Mouse (Mus musculus) cerebellum, postnatal 36 days (tissue): ENCODE data around the gene Slc5a6.
"Not testable (repeated sequence)": the region's sequence is repeated elsewhere in the genome, so short reads cannot be mapped to it uniquely, and the experiment has no call there.

ENCODE experiments used
- DNase-seq, 2 experiments: peaks; one replicate each; pipeline ENCODE4 v3.0.0; 2021 to 2022; ENCODE audit warnings: mixed read lengths in 2 of 2

Gene Slc5a6

GRCm38 (mm10) chr5:31055216-31056140, 6.8 kb upstream of the Slc5a6 start:
- no peak for DNase-seq

GRCm38 (mm10) chr5:31054261-31055215, 5.8 kb upstream of the Slc5a6 start, which contains the start of gene Cad:
Cad (plus strand) TSS chr5:31054780.
- DNase-seq = peak; percentile 91 to 95

- not testable (repeated sequence) for DNase-seq
Measured at GRCm38 (mm10) chr5:31053728-31054127, 5.0 kb upstream of the Slc5a6 start.

GRCm38 (mm10) chr5:31050427-31050826, 1.7 kb upstream of the Slc5a6 start:
- no peak for DNase-seq

GRCm38 (mm10) chr5:31047848-31048762, 619 bp downstream of the Slc5a6 start, which contains the start of gene Atraid:
Atraid (plus strand) TSS chr5:31048312.
- DNase-seq = peak; percentile 99

GRCm38 (mm10) chr5:31047074-31047473, 1.6 kb downstream of the Slc5a6 start:
- no peak for DNase-seq

- no peak for DNase-seq
Measured at GRCm38 (mm10) chr5:31046416-31046815, 2.3 kb downstream of the Slc5a6 start.

GRCm38 (mm10) chr5:31038171-31038845, 10.4 kb downstream of the Slc5a6 start:
- no peak for DNase-seq

- not testable (repeated sequence) for DNase-seq
Measured at GRCm38 (mm10) chr5:31036556-31036955, 12.2 kb downstream of the Slc5a6 start.

GRCm38 (mm10) chr5:31034669-31035068, 14.1 kb downstream of the Slc5a6 start:
- no peak for DNase-seq

GRCm38 (mm10) chr5:31031508-31031907, 17.2 kb downstream of the Slc5a6 start:
- DNase-seq = no peak

GRCm38 (mm10) chr5:31030926-31031325, 17.8 kb downstream of the Slc5a6 start:
- no peak for DNase-seq

- DNase-seq = no peak
Measured at GRCm38 (mm10) chr5:31024641-31025040, 24.1 kb downstream of the Slc5a6 start.

GRCm38 (mm10) chr5:31023254-31023653, 25.5 kb downstream of the Slc5a6 start:
- DNase-seq = no peak

GRCm38 (mm10) chr5:31022690-31023089, 26.0 kb downstream of the Slc5a6 start:
- no peak for DNase-seq

- not testable (repeated sequence) for DNase-seq
Measured at GRCm38 (mm10) chr5:31021790-31022189, 26.9 kb downstream of the Slc5a6 start.

- no peak for DNase-seq
Measured at GRCm38 (mm10) chr5:31015913-31016312, 32.8 kb downstream of the Slc5a6 start.

- DNase-seq = no peak
Measured at GRCm38 (mm10) chr5:31012737-31013136, 36.0 kb downstream of the Slc5a6 start.

GRCm38 (mm10) chr5:31004184-31004583, 44.5 kb downstream of the Slc5a6 start:
- DNase-seq = peak; percentile 93 to 95

GRCm38 (mm10) chr5:31001560-31001959, 47.2 kb downstream of the Slc5a6 start:
- no peak for DNase-seq

GRCm38 (mm10) chr5:31000993-31001392, 47.7 kb downstream of the Slc5a6 start:
- no peak for DNase-seq
